Mouse (Mus musculus) liver, adult (tissue): ENCODE results near the gene Usp34.

Source experiments
- GATA4 ChIP-seq: IDR thresholded peaks from 2 replicates; pipeline ENCODE4 v1.6.1; 2014; ENCODE audit warnings: mild to moderate bottlenecking, low read length; ENCODE audit not compliant: insufficient replicate concordance

Usp34 gene

DNA sequence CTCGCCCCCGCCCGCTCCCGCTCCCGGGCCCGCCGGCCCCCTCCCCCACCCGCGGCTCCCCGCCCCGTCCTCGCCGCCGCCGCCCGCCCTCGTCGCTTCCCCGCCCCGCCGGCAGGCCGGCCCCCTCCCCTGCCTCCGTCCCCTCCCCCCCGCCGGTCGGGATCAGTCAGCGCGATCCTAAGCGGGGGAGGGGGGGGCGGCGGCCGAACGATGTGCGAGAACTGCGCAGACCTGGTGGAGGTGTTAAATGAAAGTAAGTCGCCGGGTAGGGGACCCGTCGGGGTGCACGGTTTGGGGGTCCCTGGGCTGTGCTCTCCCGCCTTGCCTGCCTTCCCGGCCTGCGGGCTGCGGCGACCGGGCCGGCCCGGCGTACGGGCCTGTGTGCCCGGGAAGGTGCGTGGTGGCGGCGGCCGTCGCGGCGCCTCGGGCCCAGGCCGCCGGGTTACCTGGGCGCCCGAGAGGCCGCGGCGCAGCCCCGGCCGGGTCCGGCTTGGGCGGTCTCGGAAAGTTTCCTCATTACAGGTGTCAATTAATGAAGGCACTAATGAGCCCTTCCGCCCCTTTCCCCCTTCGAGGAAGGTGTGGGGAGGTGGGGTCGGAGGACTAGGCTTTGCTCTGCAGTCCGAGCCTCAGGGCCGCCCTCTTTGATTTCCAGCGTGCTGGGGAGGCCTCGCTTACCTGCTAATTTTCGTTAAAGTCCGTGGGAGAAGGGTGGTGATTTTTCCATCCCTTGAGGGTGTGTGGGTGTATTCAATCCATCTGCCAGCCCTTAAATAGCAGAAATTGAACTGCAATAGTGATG lies at the start of gene Usp34:
TSS of gene Usp34 (plus strand) at position 132 of the 802 bp plus-strand sequence.
- no peak for TF ChIP-seq GATA4

DNA sequence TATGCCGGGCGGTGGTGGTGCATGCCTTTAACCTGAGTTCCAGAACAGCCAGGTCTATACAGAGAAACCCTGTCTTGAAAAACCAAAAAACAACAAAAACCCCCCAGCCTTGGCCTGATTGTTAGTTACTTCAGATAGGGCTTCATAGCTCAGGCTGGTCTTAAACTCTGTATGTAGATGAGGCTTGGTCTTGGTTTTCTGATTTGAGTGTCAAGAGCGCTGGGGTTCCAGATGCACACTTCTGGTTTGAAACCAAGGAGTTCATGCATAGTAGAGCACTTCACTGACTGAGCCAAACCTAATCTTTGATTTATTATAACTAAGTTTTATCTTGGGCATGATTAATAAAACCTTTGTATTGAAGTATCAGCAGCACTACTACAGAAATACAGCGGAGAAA lies 47.6 kb upstream of the Usp34 start:
- no peak for TF ChIP-seq GATA4

DNA sequence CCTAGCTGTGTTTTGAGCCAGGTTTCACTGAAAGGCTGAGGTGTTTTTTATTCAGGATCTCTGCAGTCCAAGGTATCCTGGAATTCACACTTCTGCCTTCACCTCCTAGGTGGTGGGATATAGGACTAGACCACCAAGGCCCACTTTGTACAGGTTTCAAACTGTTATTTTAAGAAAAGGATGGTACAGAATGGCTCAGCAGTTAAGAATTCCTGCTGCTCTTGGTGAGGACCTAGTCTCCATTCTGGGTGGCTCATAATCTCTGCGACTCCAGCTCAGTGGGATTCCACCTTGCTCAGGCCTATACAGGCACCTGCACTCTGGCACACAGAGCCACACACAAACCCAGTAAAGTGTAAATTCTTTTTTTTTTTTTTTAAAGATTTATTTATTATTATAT lies 47.2 kb upstream of the Usp34 start:
- TF ChIP-seq GATA4, result no peak

DNA sequence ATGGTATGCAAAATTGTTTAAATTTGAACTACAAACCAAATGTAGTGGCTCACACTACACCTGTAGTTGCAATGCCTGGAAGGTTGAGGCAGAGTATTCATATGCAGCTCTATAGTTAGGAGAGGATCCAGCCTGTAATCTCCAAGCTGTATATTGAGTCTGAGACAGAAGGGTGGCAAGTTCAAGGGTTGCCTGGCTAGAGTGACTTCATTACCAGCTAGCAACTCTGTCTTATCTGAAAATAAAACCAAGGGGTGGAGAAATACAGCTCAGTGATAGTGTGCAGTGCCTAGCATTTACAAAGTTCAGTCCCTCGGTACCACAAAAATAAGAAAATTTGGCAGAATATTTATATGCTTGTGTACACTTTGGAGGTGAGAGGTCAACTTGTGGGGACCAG lies 46.5 kb upstream of the Usp34 start:
- TF ChIP-seq GATA4, result no peak

DNA sequence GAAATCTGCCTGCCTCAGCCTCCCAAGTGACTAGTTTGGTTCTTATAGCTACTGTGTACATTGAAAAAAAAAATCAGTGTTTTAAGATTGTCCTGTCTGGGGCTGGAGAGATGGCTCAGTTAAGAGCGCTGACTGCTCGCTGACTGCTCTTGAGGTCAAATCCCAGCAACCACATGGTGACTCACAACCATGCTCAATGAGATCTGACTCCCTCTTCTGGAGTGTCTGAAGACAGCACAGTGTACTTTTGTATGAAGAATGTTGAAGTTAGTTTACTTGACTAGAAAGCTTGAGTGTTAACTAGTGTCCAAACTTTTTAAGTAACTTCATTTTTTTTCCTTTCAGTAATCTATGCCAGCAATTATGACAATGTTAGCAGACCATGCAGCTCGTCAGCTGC lies 45.2 kb upstream of the Usp34 start:
- TF ChIP-seq GATA4, result no peak

DNA sequence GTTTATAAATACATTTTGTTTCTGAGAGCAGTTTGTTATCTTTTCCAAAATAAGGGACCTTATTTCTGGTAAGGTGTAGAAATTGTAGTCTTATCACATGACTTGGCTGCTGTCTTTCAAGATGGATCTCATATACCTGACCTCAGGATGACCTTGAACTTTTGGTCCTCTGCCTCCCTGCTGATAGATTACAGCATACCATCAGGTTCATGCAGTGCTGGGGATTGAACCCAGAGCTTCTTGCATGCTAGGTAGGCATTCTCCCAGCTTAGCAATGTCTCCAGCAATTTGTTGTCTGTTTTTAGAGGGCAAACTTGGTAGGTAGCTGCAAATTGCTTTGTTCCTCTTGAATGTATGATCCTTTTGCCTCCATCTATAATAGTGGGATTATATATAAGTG lies 41.7 kb upstream of the Usp34 start:
- TF ChIP-seq GATA4, result no peak

DNA sequence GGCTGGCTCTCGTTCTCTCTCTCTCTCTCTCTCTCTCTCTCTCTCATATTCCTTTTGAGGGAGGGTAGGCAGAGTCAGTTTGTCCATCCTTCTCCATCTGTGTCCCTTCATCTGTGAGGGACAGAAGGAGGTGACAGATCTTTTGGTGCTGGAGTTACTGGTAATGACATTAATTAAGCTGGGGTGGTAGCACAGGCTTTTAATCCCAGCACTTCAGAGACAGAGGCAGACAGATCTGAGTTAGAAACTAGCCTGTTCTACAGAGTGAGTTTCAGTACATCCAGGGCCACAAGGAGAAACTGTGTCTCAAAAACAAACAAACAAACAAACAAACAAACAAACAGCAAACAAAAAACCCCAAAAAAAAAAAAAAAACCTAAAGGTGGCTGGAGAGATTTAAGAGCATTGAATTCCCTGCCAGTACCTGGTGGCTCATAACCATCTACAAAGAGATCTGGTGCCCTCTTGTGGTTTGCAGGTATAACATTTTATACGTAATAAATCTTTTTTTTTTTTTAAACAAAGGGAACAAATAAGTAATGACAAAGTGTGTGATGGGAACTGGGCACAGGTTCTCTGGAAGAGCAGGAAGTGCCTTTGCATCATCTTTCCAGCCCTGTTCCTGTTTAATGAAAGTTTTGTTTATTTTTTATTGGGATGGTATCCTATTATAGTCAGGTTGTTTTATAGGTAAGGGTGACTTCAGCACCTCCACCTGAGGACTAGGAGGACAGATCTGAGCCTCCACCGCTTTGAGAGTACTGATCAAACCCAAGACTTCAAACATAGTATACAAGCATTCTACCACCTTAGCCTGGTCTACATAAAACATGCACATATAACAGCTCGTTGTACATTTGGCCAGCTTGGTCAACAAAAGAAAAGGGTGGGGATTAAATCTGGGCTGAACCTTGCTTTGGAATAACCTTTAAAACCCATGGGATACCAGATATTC lies 34.6 kb upstream of the Usp34 start:
- TF ChIP-seq GATA4, result no peak

DNA sequence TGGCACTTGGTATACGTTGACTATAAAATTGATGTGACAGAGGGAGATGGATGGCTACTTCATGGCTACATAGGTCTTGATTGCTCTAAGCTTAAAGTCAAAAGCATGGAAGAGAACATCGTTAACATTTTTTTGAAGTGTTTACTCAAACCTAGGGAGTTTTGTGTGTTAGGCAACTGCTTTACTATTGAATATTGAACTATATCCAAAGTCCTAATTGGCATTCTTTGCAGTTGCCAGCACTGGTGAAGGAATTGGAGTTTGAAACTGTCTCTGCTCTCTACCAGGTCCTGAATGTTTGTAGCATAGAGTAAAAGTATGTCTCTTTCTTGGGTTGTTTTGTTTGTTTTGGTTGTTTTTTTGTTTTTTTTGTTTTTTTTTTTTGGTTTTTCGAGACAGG lies 30.9 kb upstream of the Usp34 start:
- no peak for TF ChIP-seq GATA4

DNA sequence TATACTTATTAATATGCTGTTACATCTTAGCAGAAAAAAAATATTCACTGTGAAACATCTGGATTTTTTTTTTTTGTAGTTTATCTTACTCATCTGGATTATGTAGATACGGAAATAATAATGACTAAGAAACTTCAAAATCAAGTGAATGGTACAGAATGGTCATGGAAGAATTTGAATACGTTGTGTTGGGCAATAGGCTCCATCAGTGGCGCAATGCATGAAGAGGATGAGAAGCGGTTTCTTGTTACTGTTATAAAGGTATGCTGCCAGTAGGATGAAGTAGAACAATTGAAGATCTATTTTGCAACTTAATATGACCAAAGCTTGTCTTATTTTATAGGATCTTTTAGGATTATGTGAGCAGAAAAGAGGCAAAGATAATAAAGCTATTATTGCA lies 22.2 kb upstream of the Usp34 start:
- TF ChIP-seq GATA4, result no peak

DNA sequence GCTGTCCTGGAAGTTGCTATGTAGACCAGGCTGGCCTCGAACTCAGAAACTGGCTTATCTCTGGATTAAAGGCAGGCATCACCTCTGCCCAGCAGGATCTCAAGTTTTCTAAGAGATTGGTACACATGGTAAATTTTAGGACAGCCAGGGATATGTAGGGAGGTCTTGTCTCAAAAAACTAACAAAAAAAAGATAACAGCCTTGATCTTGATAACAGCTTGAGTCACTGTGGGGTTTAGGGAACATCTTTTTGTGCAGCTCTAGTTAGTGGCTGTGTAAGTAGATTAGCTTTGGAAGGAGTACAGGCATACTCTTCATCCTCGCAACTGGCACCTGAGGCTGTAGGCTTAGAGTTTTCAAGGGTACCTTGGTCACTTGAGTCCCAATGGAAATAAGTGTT lies 9.3 kb upstream of the Usp34 start:
- TF ChIP-seq GATA4, result no peak

DNA sequence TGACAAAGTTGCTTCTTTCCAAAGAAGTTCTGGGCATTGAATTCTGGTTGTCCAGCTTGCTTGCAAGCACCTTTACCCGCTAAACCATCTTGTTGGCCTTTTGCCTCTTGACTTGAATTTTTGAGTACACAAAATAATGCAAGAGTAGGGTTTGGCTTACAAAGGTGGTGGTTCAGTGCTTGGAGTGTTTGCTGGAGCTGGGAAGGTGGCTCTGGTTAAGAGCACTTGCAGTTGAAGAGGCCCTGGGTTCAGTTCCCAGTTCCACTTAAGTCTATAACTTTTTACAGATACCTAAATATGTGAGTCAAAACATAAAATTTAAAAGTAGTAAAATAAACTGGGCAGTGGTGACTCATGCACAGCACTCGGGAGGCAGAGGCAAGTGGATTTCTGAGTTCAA lies 8.4 kb upstream of the Usp34 start:
- no peak for TF ChIP-seq GATA4

DNA sequence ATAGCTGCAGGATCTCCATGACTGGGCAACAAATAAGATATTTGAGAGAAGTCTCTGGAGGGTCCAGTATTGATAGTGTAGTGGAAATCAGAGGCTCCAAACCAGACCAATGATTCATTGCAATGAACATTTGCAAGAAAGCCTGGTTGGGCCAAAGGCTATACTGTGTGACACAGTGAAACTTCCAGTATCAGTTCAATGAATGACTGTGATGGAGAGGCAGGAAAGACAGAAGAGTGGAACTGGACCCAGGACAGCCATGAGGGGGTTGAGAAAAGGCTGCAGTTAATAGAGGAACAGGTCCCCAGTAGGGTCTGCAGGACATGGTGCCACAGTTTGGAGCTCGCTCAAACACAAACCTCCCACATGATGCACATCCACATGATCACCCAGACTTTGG lies 6.8 kb upstream of the Usp34 start:
- TF ChIP-seq GATA4, result no peak

DNA sequence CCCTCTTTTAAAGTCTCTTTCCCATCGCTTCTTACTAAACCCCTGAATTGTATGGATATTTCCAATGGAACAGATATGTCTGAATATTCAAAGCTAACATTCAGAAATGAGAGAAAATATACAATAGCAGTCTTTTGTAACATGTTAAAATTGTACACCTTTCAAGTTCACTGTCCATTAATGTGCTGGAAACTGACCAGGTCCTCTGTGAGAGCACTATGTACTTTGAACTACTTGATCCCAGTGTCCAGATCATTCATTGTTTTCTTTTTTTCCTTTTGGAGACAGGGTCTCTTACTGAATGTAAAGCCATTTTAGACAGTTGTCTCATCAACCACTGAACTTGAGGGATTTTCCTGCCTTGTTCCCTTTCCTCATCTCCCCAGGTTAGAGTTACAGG lies 3.6 kb upstream of the Usp34 start:
- TF ChIP-seq GATA4, result no peak

DNA sequence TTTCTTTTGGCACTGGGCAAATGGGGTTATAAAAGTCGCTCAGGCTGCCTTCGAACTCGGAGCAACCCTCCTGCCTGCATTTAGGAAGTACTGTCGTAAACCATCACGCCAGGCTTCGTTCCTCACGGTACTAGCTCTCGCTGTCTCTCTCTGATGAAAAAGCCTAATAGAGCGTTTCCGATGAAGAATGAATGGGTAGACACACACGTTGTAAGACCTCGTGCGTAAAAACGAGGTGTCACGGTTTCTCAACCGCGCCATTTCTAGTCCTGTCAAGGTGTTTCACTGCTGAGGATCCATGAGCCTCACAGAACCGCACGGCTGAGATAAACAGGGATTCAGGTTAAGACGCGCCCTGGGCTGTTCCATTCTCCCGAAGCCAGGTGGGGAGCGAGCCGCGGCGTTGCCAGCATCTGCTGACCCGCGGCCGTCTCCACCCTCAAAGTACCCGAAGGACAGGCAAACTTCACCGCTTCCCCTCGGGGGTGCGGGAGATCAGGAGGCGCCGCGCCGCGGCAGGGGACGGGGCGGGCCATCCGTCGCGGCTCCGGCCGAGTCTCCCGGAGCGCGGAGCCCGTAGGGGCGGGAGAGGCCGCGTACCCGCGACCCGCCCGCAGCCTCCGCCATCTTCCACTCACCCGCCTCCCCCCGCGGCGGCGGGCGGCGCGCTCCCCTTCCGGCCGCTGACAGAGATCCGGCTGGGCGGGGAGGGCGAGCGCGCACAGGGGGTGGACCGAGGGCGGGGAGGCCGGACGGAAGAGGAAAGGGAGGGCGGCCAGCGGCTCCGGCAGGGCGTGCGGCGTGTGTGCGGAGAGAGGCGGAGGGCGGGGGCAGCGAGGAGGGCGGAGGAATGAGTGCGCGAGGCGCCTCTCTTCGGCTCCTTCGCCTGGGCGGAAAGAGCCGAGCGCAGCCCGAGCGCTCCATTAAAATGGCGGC lies 754 bp upstream of the Usp34 start:
- TF ChIP-seq GATA4, result no peak

DNA sequence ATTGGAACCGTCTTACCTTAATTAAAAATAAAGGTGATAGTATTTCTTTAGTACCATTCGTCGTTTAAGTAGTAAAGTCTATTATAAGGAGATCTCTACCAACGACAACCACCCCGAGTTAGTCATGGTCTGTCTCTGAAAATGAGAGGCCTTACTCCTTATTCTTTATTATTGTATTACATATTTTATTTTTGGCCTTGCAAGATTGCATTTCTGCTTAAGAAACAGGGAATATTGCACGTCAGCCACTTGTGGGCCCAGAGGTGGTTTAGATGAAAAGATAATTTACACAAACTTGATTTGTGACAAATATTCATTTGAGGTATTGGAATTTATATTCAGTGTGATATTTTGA lies 848 bp downstream of the Usp34 start:
- no peak for TF ChIP-seq GATA4
